Mouse (Mus musculus): ENCODE results near the gene Tmem82. TPM values are rescaled to one million over a fixed set of nuclear protein-coding genes. Genes with fewer than 3 reads are reported as not detected.

The Tmem82 gene
- polyA plus RNA-seq, 1 experiment from 2014 or later = 0.05 TPM

DNA sequence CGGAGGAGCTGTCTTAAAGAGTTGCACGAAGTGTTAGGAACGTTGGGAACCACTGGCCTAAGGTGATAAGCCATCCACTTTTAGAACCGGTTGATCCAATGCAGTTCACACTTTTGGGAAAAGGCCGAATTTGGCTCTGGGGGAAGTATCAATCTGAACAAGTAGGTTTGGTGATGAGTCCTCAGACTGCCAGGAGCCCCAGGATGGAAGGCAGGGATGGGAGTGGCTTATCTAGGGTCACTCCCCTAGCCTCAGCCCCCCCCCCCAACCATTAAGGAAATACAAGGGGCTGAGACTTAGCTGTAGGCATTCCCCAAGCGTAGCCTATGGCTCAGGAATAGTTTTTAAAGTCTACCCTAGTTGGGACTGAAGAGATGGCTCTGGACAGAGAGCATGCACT, 52.2 kb downstream of the Tmem82 start:
- DNase-seq (ENCODE audit: low read depth, low spot score) = no peak
- CTCF ChIA-PET = no interaction called here
- POLR2A ChIA-PET = no interaction called here
- in situ Hi-C loops (cut with MboI; ENCODE audit: low pct_unique_long_range_greater_than_20kb) = loop anchor here (5.0 to 25.0 kb wide), 2 partner anchors 159 to 279 kb away; no protein-coding TSS in a partner anchor
- ATAC-seq = no peak
- no peaks in the 10 kb centered on the region for H3K27me3 ChIP-seq
- TF ChIP-seq CTCF (IDR thresholded peaks at IDR 0.05) = no peak

DNA sequence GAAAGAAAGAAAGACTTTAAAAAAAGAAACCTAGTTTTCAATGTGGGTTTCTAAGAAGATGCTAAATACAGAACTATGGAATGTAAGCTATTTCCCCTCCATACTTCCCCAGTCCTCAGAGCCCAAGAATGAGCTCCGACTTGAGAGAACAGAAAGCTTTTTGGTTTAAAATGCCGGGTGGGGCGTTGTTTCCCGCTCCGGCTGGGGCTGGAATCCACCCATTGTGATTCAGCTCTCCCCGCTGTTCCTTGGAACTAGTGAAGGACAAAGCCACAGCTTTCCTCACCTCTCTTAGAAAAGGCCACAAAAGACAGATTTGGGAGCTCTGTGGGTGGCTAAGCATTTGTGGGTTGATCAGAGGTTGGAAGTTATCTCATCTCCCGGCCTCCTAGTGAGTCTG, 53.1 kb downstream of the Tmem82 start:
- ChIA-PET CTCF (interaction anchor here (1.4 to 1.5 kb wide), 2 partner anchors 10 to 13 kb away, joined by 3 to 4 read pairs; no protein-coding TSS in a partner anchor), POLR2A (no interaction called here)
- TF ChIP-seq CTCF (IDR thresholded peaks at IDR 0.05) = no peak
- ATAC-seq (peak; percentile 29), DNase-seq (ENCODE audit: low read depth, low spot score) (no peak)
- in situ Hi-C loops (cut with MboI; ENCODE audit: low pct_unique_long_range_greater_than_20kb) = loop anchor here (5.0 to 25.0 kb wide), 2 partner anchors 158 to 278 kb away; no protein-coding TSS in a partner anchor
- no peaks in the 10 kb centered on the region for H3K27me3 ChIP-seq

DNA sequence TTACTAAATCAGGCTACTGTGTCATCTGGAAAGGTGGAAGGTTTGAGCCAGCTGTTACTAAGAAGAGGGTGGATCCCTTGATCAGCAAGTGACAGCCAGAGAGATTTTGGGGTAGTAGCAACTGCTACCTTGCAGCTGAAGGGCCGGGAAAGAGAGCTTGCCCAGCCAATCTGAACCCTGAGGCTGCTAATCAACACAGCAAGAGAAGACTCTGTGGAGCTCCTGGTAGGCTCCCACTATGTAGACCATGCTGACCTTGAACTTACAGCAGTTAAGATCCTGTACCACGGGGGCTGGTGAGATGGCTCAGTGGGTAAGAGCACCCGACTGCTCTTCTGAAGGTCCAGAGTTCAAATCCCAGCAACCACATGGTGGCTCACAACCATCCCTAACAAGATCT, 53.8 kb downstream of the Tmem82 start:
- ChIA-PET POLR2A (interaction anchor here (0.6 kb wide), 1 partner anchor 731 kb away, joined by 3 read pairs; no protein-coding TSS in a partner anchor), CTCF (interaction anchor here (1.4 to 1.5 kb wide), 2 partner anchors 11 to 13 kb away, joined by 3 to 4 read pairs; no protein-coding TSS in a partner anchor)
- no peaks in the 10 kb centered on the region for H3K27me3 ChIP-seq
- no peak for TF ChIP-seq CTCF (IDR thresholded peaks at IDR 0.05)
- in situ Hi-C loops (cut with MboI; ENCODE audit: low pct_unique_long_range_greater_than_20kb) = loop anchor here (5.0 to 25.0 kb wide), 2 partner anchors 157 to 277 kb away; no protein-coding TSS in a partner anchor
- DNase-seq (ENCODE audit: low read depth, low spot score) (no peak), ATAC-seq (no peak)

DNA sequence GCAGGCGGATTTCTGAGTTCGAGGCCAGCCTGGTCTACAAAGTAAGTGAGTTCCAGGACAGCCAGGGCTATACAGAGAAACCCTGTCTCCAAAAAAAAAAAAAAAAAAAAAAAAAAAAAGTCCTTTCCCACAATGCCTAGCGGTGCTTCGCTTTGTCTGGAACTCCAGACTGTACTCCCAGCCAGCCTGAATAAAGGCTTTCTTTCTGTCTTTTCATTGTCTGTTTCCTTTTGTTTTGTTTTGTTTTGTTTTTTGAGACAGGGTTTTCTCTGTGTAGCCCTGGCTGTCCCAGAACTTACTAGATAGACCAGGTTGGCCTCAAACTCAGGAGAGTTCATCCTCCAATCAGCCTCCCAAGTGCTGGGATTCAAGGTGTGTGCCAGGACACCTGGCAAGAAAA, 54.2 kb downstream of the Tmem82 start:
- no peak for ATAC-seq
- ChIA-PET CTCF (interaction anchor here (1.4 to 1.5 kb wide), 3 partner anchors 11 to 157 kb away, joined by 3 to 4 read pairs (median 4); no protein-coding TSS in a partner anchor), POLR2A (interaction anchor here (0.6 to 1.1 kb wide), 2 partner anchors 8 to 730 kb away, joined by 3 read pairs; no protein-coding TSS in a partner anchor)
- in situ Hi-C loops (cut with MboI; ENCODE audit: low pct_unique_long_range_greater_than_20kb) = loop anchor here (25.0 kb wide), 1 partner anchor 277 kb away; no protein-coding TSS in a partner anchor
- no peaks in the 10 kb centered on the region for H3K27me3 ChIP-seq
- TF ChIP-seq CTCF (IDR thresholded peaks at IDR 0.05) = no peak
- no peak for DNase-seq (ENCODE audit: low read depth, low spot score)

Other genes starting within 250 kb of the Tmem82 start
- gene Clcnka, start 219.9 kb downstream of the Tmem82 start, polyA plus RNA-seq (2021) = 0.12 TPM
- 1.2 TPM for gene Clcnkb, start 202.6 kb downstream of the Tmem82 start, polyA plus RNA-seq (2021)
- gene Hspb7, start 197.9 kb downstream of the Tmem82 start, polyA plus RNA-seq (2021) = 0.24 TPM
- 0.06 TPM for gene Srarp, start 182.5 kb downstream of the Tmem82 start, polyA plus RNA-seq (2021)
- gene Zbtb17, start 174.0 kb downstream of the Tmem82 start, polyA plus RNA-seq (2021) = 19.8 TPM
- gene Spen, start 80.0 kb downstream of the Tmem82 start, polyA plus RNA-seq (2021) = 31.8 TPM
- gene Fblim1, start 12.5 kb downstream of the Tmem82 start, polyA plus RNA-seq (2021) = 90.1 TPM
- gene Slc25a34, start 5.2 kb upstream of the Tmem82 start, polyA plus RNA-seq (2021) = 0.15 TPM
- gene Plekhm2, start 46.3 kb upstream of the Tmem82 start, polyA plus RNA-seq (2021) = 37.0 TPM
- 4.7 TPM for gene Rsc1a1, start 67.0 kb upstream of the Tmem82 start, polyA plus RNA-seq (2021)
- 16.6 TPM for gene Ddi2, start 104.8 kb upstream of the Tmem82 start, polyA plus RNA-seq (2021)
- not detected for gene Agmat, start 128.0 kb upstream of the Tmem82 start, polyA plus RNA-seq (2021)
- gene Dnajc16, start 172.3 kb upstream of the Tmem82 start, polyA plus RNA-seq (2021) = 14.5 TPM
- 6.9 TPM for gene Casp9, start 175.0 kb upstream of the Tmem82 start, polyA plus RNA-seq (2021)
- not detected for gene Cela2a, start 207.5 kb upstream of the Tmem82 start, polyA plus RNA-seq (2021)
- not detected for gene Ctrc, start 227.7 kb upstream of the Tmem82 start, polyA plus RNA-seq (2021)

Data from Patski (cell line).